Mouse (Mus musculus) lung, adult 18-20 months (tissue): ENCODE data around the gene Hist1h3e.
"Not testable (repeated sequence)": the region's sequence is repeated elsewhere in the genome, so short reads cannot be mapped to it uniquely, and the experiment has no call there.

Experiments used
- DNase-seq, 2 experiments: peaks; one replicate each; pipeline ENCODE4 v3.0.0; 2022; ENCODE audit warnings: mixed read lengths in 2 of 2

Gene Hist1h3e

GRCm38 (mm10) chr13:23582219-23583056 lies 20.3 kb upstream of the Hist1h3e start:
- no peak for DNase-seq

GRCm38 (mm10) chr13:23581408-23582218 lies 19.4 kb upstream of the Hist1h3e start, which contains the start of gene Hist1h4d:
Gene Hist1h4d (plus strand): TSS chr13:23581598.
- peak; percentile 98 for DNase-seq

GRCm38 (mm10) chr13:23577835-23578234 lies 15.7 kb upstream of the Hist1h3e start:
- no peak for DNase-seq

GRCm38 (mm10) chr13:23576906-23577639 lies 14.9 kb upstream of the Hist1h3e start:
- DNase-seq, result no peak

GRCm38 (mm10) chr13:23576351-23576881 lies 14.2 kb upstream of the Hist1h3e start:
- no peak for DNase-seq

- DNase-seq, result not testable (repeated sequence)
Observed at GRCm38 (mm10) chr13:23575864-23576313, 13.7 kb upstream of the Hist1h3e start.

- DNase-seq, result no peak
Observed at GRCm38 (mm10) chr13:23575271-23575851, 13.2 kb upstream of the Hist1h3e start, which contains the start of gene Hist1h3d. Gene Hist1h3d (plus strand): TSS chr13:23575763.

- DNase-seq, result not testable (repeated sequence)
Observed at GRCm38 (mm10) chr13:23574546-23575170, 12.5 kb upstream of the Hist1h3e start.

GRCm38 (mm10) chr13:23573898-23574524 lies 11.8 kb upstream of the Hist1h3e start, which contains the start of the genes Hist1h2bf and Hist1h2ad:
Gene Hist1h2bf (minus strand): TSS chr13:23574196.
Gene Hist1h2ad (plus strand): TSS chr13:23574381.
- DNase-seq, result peak; percentile 86 to 89

- not testable (repeated sequence) for DNase-seq
Observed at GRCm38 (mm10) chr13:23573034-23573897, 11.1 kb upstream of the Hist1h3e start.

- DNase-seq, result no peak
Observed at GRCm38 (mm10) chr13:23572218-23573033, 10.3 kb upstream of the Hist1h3e start.

- not testable (repeated sequence) for DNase-seq
Observed at GRCm38 (mm10) chr13:23571504-23572217, 9.5 kb upstream of the Hist1h3e start.

GRCm38 (mm10) chr13:23571022-23571503 lies 8.9 kb upstream of the Hist1h3e start, which contains the start of the genes Hist1h2ae and Hist1h2bg:
Gene Hist1h2ae (minus strand): TSS chr13:23571220.
Gene Hist1h2bg (plus strand): TSS chr13:23571396.
- peak; percentile 51 to 60 for DNase-seq

- not testable (repeated sequence) for DNase-seq
Observed at GRCm38 (mm10) chr13:23570261-23571021, 8.3 kb upstream of the Hist1h3e start.

GRCm38 (mm10) chr13:23564482-23564881 lies 2.3 kb upstream of the Hist1h3e start:
- DNase-seq, result no peak

GRCm38 (mm10) chr13:23562699-23563462 lies 712 bp upstream of the Hist1h3e start:
- no peak for DNase-seq
